Mouse (Mus musculus): ENCODE results near the gene Akap13. TPM values are rescaled to one million over a fixed set of nuclear protein-coding genes. Genes with fewer than 3 reads are reported as not detected.

Gene Akap13
- polyA plus RNA-seq, 1 experiment from 2014 or later: 52.9 TPM

GRCm38 (mm10) chr7:75428913-75429312 is 26.4 kb upstream of the Akap13 start:
- Histone ChIP-seq H3K9ac (replicated peaks; ENCODE audit: low read depth) (no peak overlapping the region), H3K4me1 (ENCODE audit: insufficient read depth, low read depth, low read length) (no peaks in the 10 kb centered on the region), H3K9me3 (ENCODE audit: low read length) (no peaks in the 10 kb centered on the region), H3K4me2 (replicated peaks; ENCODE audit: low read depth, low read length) (no peak overlapping the region), H3K27ac (ENCODE audit: low read length) (no peak overlapping the region), H3K27me3 (replicated peaks; ENCODE audit: insufficient read depth, low read length) (no peaks in the 10 kb centered on the region), H3K4me3 (ENCODE audit: low read depth, low read length) (no peak overlapping the region), H3K36me3 (ENCODE audit: insufficient read depth, low read length) (no peaks in the 10 kb centered on the region)
- 76% methylated on average over 4 of the region's 4 CpGs for WGBS
- TF ChIP-seq CTCF (IDR thresholded peaks at IDR 0.05) (no peak), EP300 (IDR thresholded peaks at IDR 0.05) (no peak)
- DNase-seq (ENCODE audit: low spot score): no peak
- no peak for ATAC-seq

- Histone ChIP-seq H3K36me3 (ENCODE audit: insufficient read depth, low read length) (no peaks in the 10 kb centered on the region), H3K27ac (ENCODE audit: low read length) (no peak overlapping the region), H3K4me2 (replicated peaks; ENCODE audit: low read depth, low read length) (no peak overlapping the region)
These were observed 24.8 kb upstream of the Akap13 start for GRCm38 (mm10) chr7:75430550-75430949.

GRCm38 (mm10) chr7:75431043-75431442 is 24.3 kb upstream of the Akap13 start:
- no peak overlapping the region for H3K9ac ChIP-seq (replicated peaks; ENCODE audit: low read depth)
- no peak for DNase-seq (ENCODE audit: low spot score)
- no peak overlapping the region for H3K4me2 ChIP-seq (replicated peaks; ENCODE audit: low read depth, low read length)
- TF ChIP-seq CTCF (IDR thresholded peaks at IDR 0.05) (no peak), EP300 (IDR thresholded peaks at IDR 0.05) (no peak)
- H3K9me3 ChIP-seq (ENCODE audit: low read length): no peaks in the 10 kb centered on the region
- ATAC-seq: no peak
- H3K36me3 ChIP-seq (ENCODE audit: insufficient read depth, low read length): no peaks in the 10 kb centered on the region
- 21% methylated on average over 7 of the region's 7 CpGs for WGBS
- H3K4me1 ChIP-seq (ENCODE audit: insufficient read depth, low read depth, low read length): no peaks in the 10 kb centered on the region
- no peaks in the 10 kb centered on the region for H3K27me3 ChIP-seq (replicated peaks; ENCODE audit: insufficient read depth, low read length)
- H3K4me3 ChIP-seq (ENCODE audit: low read depth, low read length): no peak overlapping the region
- H3K27ac ChIP-seq (ENCODE audit: low read length): no peak overlapping the region

More at GRCm38 (mm10) chr7:75430550-75430949, 24.8 kb upstream of the Akap13 start:
- no peak overlapping the region for H3K9ac ChIP-seq (replicated peaks; ENCODE audit: low read depth)
- 53% methylated on average over 2 of the region's 2 CpGs for WGBS
- TF ChIP-seq CTCF (IDR thresholded peaks at IDR 0.05) (no peak), EP300 (IDR thresholded peaks at IDR 0.05) (no peak)
- H3K9me3 ChIP-seq (ENCODE audit: low read length): no peaks in the 10 kb centered on the region
- H3K27me3 ChIP-seq (replicated peaks; ENCODE audit: insufficient read depth, low read length): no peaks in the 10 kb centered on the region
- H3K4me1 ChIP-seq (ENCODE audit: insufficient read depth, low read depth, low read length): no peaks in the 10 kb centered on the region
- no peak overlapping the region for H3K4me3 ChIP-seq (ENCODE audit: low read depth, low read length)
- 0 out of 2 replicates have a peak, but pooled peaks have one; percentile 29 for ATAC-seq
- DNase-seq (ENCODE audit: low spot score): peak; percentile 30

- no peak for ATAC-seq
- Histone ChIP-seq H3K27me3 (replicated peaks; ENCODE audit: insufficient read depth, low read length) (no peaks in the 10 kb centered on the region), H3K4me3 (ENCODE audit: low read depth, low read length) (no peak overlapping the region), H3K9ac (replicated peaks; ENCODE audit: low read depth) (no peak overlapping the region), H3K36me3 (ENCODE audit: insufficient read depth, low read length) (no peaks in the 10 kb centered on the region), H3K9me3 (ENCODE audit: low read length) (no peaks in the 10 kb centered on the region), H3K4me2 (replicated peaks; ENCODE audit: low read depth, low read length) (no peak overlapping the region), H3K4me1 (ENCODE audit: insufficient read depth, low read depth, low read length) (no peaks in the 10 kb centered on the region), H3K27ac (ENCODE audit: low read length) (no peak overlapping the region)
- no peak for TF ChIP-seq EP300 (IDR thresholded peaks at IDR 0.05)
- no peak for TF ChIP-seq CTCF (IDR thresholded peaks at IDR 0.05)
- 69% methylated on average over 3 of the region's 3 CpGs for WGBS
- no peak for DNase-seq (ENCODE audit: low spot score)
These were observed 23.3 kb upstream of the Akap13 start for GRCm38 (mm10) chr7:75432046-75432445.

GRCm38 (mm10) chr7:75436413-75437174 is 18.7 kb upstream of the Akap13 start:
- Histone ChIP-seq H3K9ac (replicated peaks; ENCODE audit: low read depth) (no peak overlapping the region), H3K27me3 (replicated peaks; ENCODE audit: insufficient read depth, low read length) (no peaks in the 10 kb centered on the region), H3K4me3 (ENCODE audit: low read depth, low read length) (no peak overlapping the region), H3K9me3 (ENCODE audit: low read length) (no peaks in the 10 kb centered on the region), H3K27ac (ENCODE audit: low read length) (no peak overlapping the region), H3K36me3 (ENCODE audit: insufficient read depth, low read length) (no peaks in the 10 kb centered on the region), H3K4me1 (ENCODE audit: insufficient read depth, low read depth, low read length) (no peaks in the 10 kb centered on the region), H3K4me2 (replicated peaks; ENCODE audit: low read depth, low read length) (no peak overlapping the region)
- no peak for DNase-seq (ENCODE audit: low spot score)
- WGBS: 44% methylated on average over 8 of the region's 8 CpGs
- no peak for ATAC-seq
- no peak for TF ChIP-seq EP300 (IDR thresholded peaks at IDR 0.05)
- TF ChIP-seq CTCF (IDR thresholded peaks at IDR 0.05): no peak

- H3K36me3 ChIP-seq (ENCODE audit: insufficient read depth, low read length): no peaks in the 10 kb centered on the region
- H3K9ac ChIP-seq (replicated peaks; ENCODE audit: low read depth): no peak overlapping the region
- H3K4me3 ChIP-seq (ENCODE audit: low read depth, low read length): no peak overlapping the region
- H3K9me3 ChIP-seq (ENCODE audit: low read length): no peaks in the 10 kb centered on the region
- H3K4me2 ChIP-seq (replicated peaks; ENCODE audit: low read depth, low read length): no peak overlapping the region
- 100% methylated on average over 3 of the region's 4 CpGs for WGBS
- DNase-seq (ENCODE audit: low spot score) (no peak), ATAC-seq (no peak)
- H3K4me1 ChIP-seq (ENCODE audit: insufficient read depth, low read depth, low read length): no peaks in the 10 kb centered on the region
- TF ChIP-seq EP300 (IDR thresholded peaks at IDR 0.05) (no peak), CTCF (IDR thresholded peaks at IDR 0.05) (no peak)
- no peak overlapping the region for H3K27ac ChIP-seq (ENCODE audit: low read length)
- H3K27me3 ChIP-seq (replicated peaks; ENCODE audit: insufficient read depth, low read length): no peaks in the 10 kb centered on the region
These were observed 15.8 kb upstream of the Akap13 start for GRCm38 (mm10) chr7:75439570-75439969.

Measured in lung, postnatal 0 days (tissue).